Mouse (Mus musculus) hindbrain, embryonic 15.5 days (tissue): Measurements from ENCODE around the gene Gm27021. TPM values are rescaled to one million over a fixed set of nuclear protein-coding genes. Genes with fewer than 3 reads are reported as not detected.

Experiments used
- ATAC-seq: fragments of 200-750 bp; cut with Nextera tagmentation; 2 replicates; pipeline ENCODE4 v1.8.0; 2017; ENCODE audit warnings: low read depth, moderate number of reproducible peaks, moderate TSS enrichment; ENCODE audit not compliant: low FRiP score
- H3K27ac ChIP-seq: fragments of 300-500 bp; sonication (generic); replicated peaks from 2 replicates; pipeline ENCODE4 v1.5.1; 2015; ENCODE audit warnings: mild to moderate bottlenecking, inconsistent platforms
- H3K27me3 ChIP-seq: fragments of 300-500 bp; sonication (generic); 2 replicates; pipeline ENCODE4 v1.6.1; 2015; ENCODE audit warnings: control low read depth, inconsistent platforms
- H3K36me3 ChIP-seq: fragments of 300-500 bp; sonication (generic); 2 replicates; pipeline ENCODE4 v1.6.1; 2015; ENCODE audit warnings: control low read depth, inconsistent platforms
- H3K4me1 ChIP-seq: fragments of 300-500 bp; sonication (generic); replicated peaks from 2 replicates; pipeline ENCODE4 v1.6.1; 2015; ENCODE audit warnings: control low read depth, inconsistent platforms
- H3K4me2 ChIP-seq: fragments of 300-500 bp; sonication (generic); 2 replicates; pipeline ENCODE4 v1.6.1; 2015; ENCODE audit warnings: moderate library complexity, mild to moderate bottlenecking, inconsistent platforms
- H3K4me3 ChIP-seq: fragments of 300-500 bp; sonication (generic); 2 replicates; pipeline ENCODE4 v1.5.1; 2015; ENCODE audit warnings: mild to moderate bottlenecking, inconsistent platforms
- H3K9ac ChIP-seq: fragments of 300-500 bp; sonication (generic); 2 replicates; pipeline ENCODE4 v1.6.1; 2015; ENCODE audit warnings: inconsistent platforms
- H3K9me3 ChIP-seq: fragments of 300-500 bp; sonication (generic); 2 replicates; pipeline ENCODE4 v1.6.1; 2016; ENCODE audit warnings: control low read depth, inconsistent platforms
- WGBS: fragments of 180-500 bp; shearing (Covaris S2); methylation state at CpG from one replicate; pipeline ENCODE4 v1.1.7; 2015; 5-methylcytosine and 5-hydroxymethylcytosine counted together
- polyA plus RNA-seq: library from polyadenylated mRNA; unstranded; fragments of >200 nt; fragmentation: Nextera tagmentation; extraction: Ambion mirVana; gene quantifications from 2 replicates; pipeline ENCODE4 v1.2.1, GENCODE M21; 2015

Gm27021 gene
- polyA plus RNA-seq, 1 experiment from 2014 or later = 5.9 TPM

- H3K4me1 ChIP-seq = peaks cover 18% of the 10 kb centered on the region
- no peaks in the 10 kb centered on the region for H3K9me3 ChIP-seq
- WGBS = 78% methylated on average over 21 of the region's 21 CpGs
- H3K27ac ChIP-seq = no peak overlapping the region
- H3K4me3 ChIP-seq = no peak overlapping the region
- no peaks in the 10 kb centered on the region for H3K36me3 ChIP-seq
- H3K4me2 ChIP-seq = no peak overlapping the region
- H3K27me3 ChIP-seq = 0 out of 2 replicates have a peak, but pooled peaks cover 4% of the 10 kb centered on the region
- no peak overlapping the region for H3K9ac ChIP-seq
- ATAC-seq = no peak
These were observed 36.2 kb downstream of the Gm27021 start for GRCm38 (mm10) chr8:120631441-120632375.

GRCm38 (mm10) chr8:120630848-120631247 lies 37.0 kb downstream of the Gm27021 start:
- Histone ChIP-seq H3K4me2 (no peak overlapping the region), H3K9me3 (no peaks in the 10 kb centered on the region), H3K4me1 (peaks cover 18% of the 10 kb centered on the region), H3K4me3 (no peak overlapping the region), H3K36me3 (no peaks in the 10 kb centered on the region), H3K27me3 (0 out of 2 replicates have a peak, but pooled peaks cover 4% of the 10 kb centered on the region), H3K27ac (no peak overlapping the region), H3K9ac (no peak overlapping the region)
- 57% methylated on average over 6 of the region's 6 CpGs for WGBS
- no peak for ATAC-seq

- Histone ChIP-seq H3K27me3 (0 out of 2 replicates have a peak, but pooled peaks cover under 1% of the 10 kb centered on the region), H3K4me2 (no peak overlapping the region), H3K36me3 (no peaks in the 10 kb centered on the region), H3K4me1 (peaks cover 18% of the 10 kb centered on the region), H3K27ac (no peak overlapping the region), H3K4me3 (no peak overlapping the region), H3K9me3 (no peaks in the 10 kb centered on the region), H3K9ac (no peak overlapping the region)
- no peak for ATAC-seq
- 34% methylated on average over 5 of the region's 5 CpGs for WGBS
These were observed 37.8 kb downstream of the Gm27021 start for GRCm38 (mm10) chr8:120630031-120630430.

GRCm38 (mm10) chr8:120627298-120627697 lies 40.6 kb downstream of the Gm27021 start:
- 61% methylated on average over 5 of the region's 5 CpGs for WGBS
- Histone ChIP-seq H3K9me3 (no peaks in the 10 kb centered on the region), H3K4me1 (no peaks in the 10 kb centered on the region), H3K27me3 (no peaks in the 10 kb centered on the region), H3K9ac (no peak overlapping the region), H3K4me3 (no peak overlapping the region), H3K36me3 (no peaks in the 10 kb centered on the region), H3K27ac (no peak overlapping the region), H3K4me2 (no peak overlapping the region)
- peak; percentile 55; the same call in 1 of the 2 replicates for ATAC-seq

GRCm38 (mm10) chr8:120626461-120626860 lies 41.4 kb downstream of the Gm27021 start:
- Histone ChIP-seq H3K4me3 (no peak overlapping the region), H3K9ac (no peak overlapping the region), H3K27ac (no peak overlapping the region), H3K9me3 (no peaks in the 10 kb centered on the region), H3K4me2 (no peak overlapping the region), H3K36me3 (no peaks in the 10 kb centered on the region), H3K27me3 (no peaks in the 10 kb centered on the region), H3K4me1 (no peaks in the 10 kb centered on the region)
- no peak for ATAC-seq
- WGBS = 64% methylated on average over 11 of the region's 11 CpGs

GRCm38 (mm10) chr8:120623608-120624007 lies 44.3 kb downstream of the Gm27021 start:
- ATAC-seq = no peak
- WGBS = 56% methylated on average over 2 of the region's 2 CpGs
- Histone ChIP-seq H3K4me1 (no peaks in the 10 kb centered on the region), H3K27me3 (no peaks in the 10 kb centered on the region), H3K9ac (no peak overlapping the region), H3K4me2 (no peak overlapping the region), H3K36me3 (no peaks in the 10 kb centered on the region), H3K27ac (no peak overlapping the region), H3K9me3 (no peaks in the 10 kb centered on the region), H3K4me3 (no peak overlapping the region)

- Histone ChIP-seq H3K4me2 (no peak overlapping the region), H3K4me1 (peaks cover 11% of the 10 kb centered on the region), H3K9ac (no peak overlapping the region), H3K36me3 (no peaks in the 10 kb centered on the region), H3K9me3 (no peaks in the 10 kb centered on the region), H3K4me3 (no peak overlapping the region), H3K27me3 (no peaks in the 10 kb centered on the region), H3K27ac (no peak overlapping the region)
- no peak for ATAC-seq
- 79% methylated on average over 14 of the region's 14 CpGs for WGBS
These were observed 45.7 kb downstream of the Gm27021 start for GRCm38 (mm10) chr8:120622161-120622560.

GRCm38 (mm10) chr8:120620441-120620840 lies 47.4 kb downstream of the Gm27021 start:
- 54% methylated on average over 7 of the region's 7 CpGs for WGBS
- Histone ChIP-seq H3K27ac (no peak overlapping the region), H3K27me3 (no peaks in the 10 kb centered on the region), H3K36me3 (no peaks in the 10 kb centered on the region), H3K4me3 (no peak overlapping the region), H3K4me1 (peaks cover 18% of the 10 kb centered on the region), H3K4me2 (no peak overlapping the region), H3K9me3 (no peaks in the 10 kb centered on the region), H3K9ac (no peak overlapping the region)
- no peak for ATAC-seq

GRCm38 (mm10) chr8:120619235-120620180 lies 48.4 kb downstream of the Gm27021 start:
- Histone ChIP-seq H3K27me3 (no peaks in the 10 kb centered on the region), H3K27ac (no peak overlapping the region), H3K4me1 (peaks cover 18% of the 10 kb centered on the region), H3K36me3 (no peaks in the 10 kb centered on the region), H3K4me2 (no peak overlapping the region), H3K9ac (no peak overlapping the region), H3K4me3 (no peak overlapping the region), H3K9me3 (no peaks in the 10 kb centered on the region)
- WGBS = 76% methylated on average over 11 of the region's 11 CpGs
- ATAC-seq = no peak

GRCm38 (mm10) chr8:120618110-120618509 lies 49.8 kb downstream of the Gm27021 start:
- H3K4me2 ChIP-seq = peak overlapping the region; percentile 22; the same call in 1 of the 2 replicates
- ATAC-seq = no peak
- WGBS = 0% methylated on average over 6 of the region's 6 CpGs

GRCm38 (mm10) chr8:120616663-120617626 lies 50.9 kb downstream of the Gm27021 start:
- 21% methylated on average over 8 of the region's 8 CpGs for WGBS
- H3K27me3 ChIP-seq = no peaks in the 10 kb centered on the region
- no peak overlapping the region for H3K4me2 ChIP-seq
- H3K9ac ChIP-seq = no peak overlapping the region
- H3K9me3 ChIP-seq = no peaks in the 10 kb centered on the region
- no peaks in the 10 kb centered on the region for H3K36me3 ChIP-seq
- H3K4me3 ChIP-seq = no peak overlapping the region
- peaks cover 18% of the 10 kb centered on the region for H3K4me1 ChIP-seq
- peak overlapping the region; percentile 43; the same call in 1 of the 2 replicates for H3K27ac ChIP-seq
- peak; percentile 52; the same call in 1 of the 2 replicates for ATAC-seq

More at GRCm38 (mm10) chr8:120618110-120618509, 49.8 kb downstream of the Gm27021 start:
- H3K27ac ChIP-seq = 0 out of 2 replicates have a peak overlapping the region, but pooled peaks have one; percentile 27
- H3K36me3 ChIP-seq = no peaks in the 10 kb centered on the region
- H3K4me3 ChIP-seq = no peak overlapping the region
- H3K9me3 ChIP-seq = no peaks in the 10 kb centered on the region
- peaks cover 18% of the 10 kb centered on the region for H3K4me1 ChIP-seq
- no peak overlapping the region for H3K9ac ChIP-seq
- no peaks in the 10 kb centered on the region for H3K27me3 ChIP-seq
